Mouse (Mus musculus): ENCODE data around the gene Gm9844.
"Not testable (repeated sequence)": the region's sequence is repeated elsewhere in the genome, so short reads cannot be mapped to it uniquely, and the experiment has no call there.

Gene Gm9844

DNA sequence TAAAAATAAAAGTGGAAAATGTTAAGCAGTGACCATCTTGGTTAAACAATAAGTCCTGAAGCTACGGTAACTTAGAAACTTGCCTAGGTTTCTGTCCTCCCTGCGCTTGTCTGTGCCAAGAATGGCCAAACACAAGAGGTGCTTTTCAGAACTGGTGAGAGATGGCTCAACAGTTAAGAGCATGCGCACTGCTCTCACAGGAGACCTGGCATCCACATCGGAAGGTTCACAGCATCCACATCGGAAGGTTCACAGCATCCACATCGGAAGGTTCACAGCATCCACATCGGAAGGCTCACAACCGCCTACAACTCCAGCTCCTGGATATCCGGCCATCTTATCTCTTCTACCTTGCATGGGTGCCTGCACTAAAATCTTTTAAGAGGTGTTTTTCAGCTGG, 16.8 kb upstream of the Gm9844 start:
- Histone ChIP-seq H3K36me3 (ENCODE audit: insufficient read depth, low read length) (0 out of 2 replicates have a peak, but pooled peaks cover 3% of the 10 kb centered on the region), H3K9me3 (ENCODE audit: low read length) (no peaks in the 10 kb centered on the region), H3K27me3 (ENCODE audit: insufficient read depth, low read length) (no peaks in the 10 kb centered on the region), H3K4me1 (replicated peaks; ENCODE audit: low read depth, low read length) (peaks cover 58% of the 10 kb centered on the region), H3K4me3 (replicated peaks; ENCODE audit: low read length) (no peak overlapping the region; the same call in 1 of the 2 replicates)
- TF ChIP-seq POU5F1 (IDR thresholded peaks at IDR 0.05; ENCODE audit: borderline replicate concordance, low read length) (no peak), CTCF (conservative IDR thresholded peaks at IDR 0.05; ENCODE audit: low read length) (no peak), NANOG (IDR thresholded peaks at IDR 0.05; ENCODE audit: borderline replicate concordance, low read length) (no peak)

DNA sequence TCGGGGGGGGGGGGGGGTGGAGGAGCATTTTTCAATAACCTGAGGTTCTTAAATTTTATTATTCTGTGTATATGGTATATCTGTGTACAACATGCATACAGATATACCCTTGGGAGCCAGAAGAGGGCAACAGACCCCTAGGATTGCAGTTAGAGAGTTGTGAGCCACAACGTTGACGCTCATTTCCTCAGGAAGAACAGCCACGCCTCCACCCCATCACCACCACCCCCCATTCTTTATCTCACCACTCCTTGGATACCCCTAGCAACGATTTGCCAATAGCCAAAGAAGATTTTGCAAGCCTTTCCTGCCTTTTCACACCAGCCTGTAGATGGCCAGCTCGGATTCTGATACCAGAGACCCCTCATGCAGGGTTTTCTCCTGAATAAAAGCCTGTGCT, 16.3 kb upstream of the Gm9844 start:
- Histone ChIP-seq H3K4me3 (replicated peaks; ENCODE audit: low read length) (no peak overlapping the region), H3K36me3 (ENCODE audit: insufficient read depth, low read length) (0 out of 2 replicates have a peak, but pooled peaks cover 3% of the 10 kb centered on the region), H3K4me1 (replicated peaks; ENCODE audit: low read depth, low read length) (peaks cover 58% of the 10 kb centered on the region), H3K9me3 (ENCODE audit: low read length) (no peaks in the 10 kb centered on the region), H3K27me3 (ENCODE audit: insufficient read depth, low read length) (no peaks in the 10 kb centered on the region)
- TF ChIP-seq CTCF (conservative IDR thresholded peaks at IDR 0.05; ENCODE audit: low read length) (peak; percentile 36), POU5F1 (IDR thresholded peaks at IDR 0.05; ENCODE audit: borderline replicate concordance, low read length) (no peak)

DNA sequence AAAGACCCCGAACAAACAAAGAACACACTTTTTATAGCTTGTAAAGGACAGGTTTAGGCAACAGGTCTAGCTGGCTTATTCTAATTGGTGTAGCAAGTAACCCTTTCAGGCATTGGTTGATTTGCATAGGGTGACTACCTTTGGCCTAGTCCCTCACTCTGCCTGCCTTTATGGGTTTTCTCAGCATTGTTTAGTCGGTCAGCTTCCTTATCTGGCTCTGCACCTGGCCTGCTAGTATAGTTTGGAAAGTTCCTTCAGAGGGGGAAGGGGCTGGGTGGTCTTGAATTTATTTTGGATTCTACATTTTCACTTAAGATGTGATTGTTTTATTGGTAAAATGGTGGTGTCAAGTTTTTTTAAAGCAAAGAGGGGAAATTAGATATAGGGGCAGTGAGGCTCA, 15.4 kb upstream of the Gm9844 start:
- H3K4me3 ChIP-seq (replicated peaks; ENCODE audit: low read length); H3K9me3 ChIP-seq (ENCODE audit: low read length); H3K36me3 ChIP-seq (ENCODE audit: insufficient read depth, low read length); H3K27me3 ChIP-seq (ENCODE audit: insufficient read depth, low read length): not testable (repeated sequence)
- peaks cover 56% of the 10 kb centered on the region for H3K4me1 ChIP-seq (replicated peaks; ENCODE audit: low read depth, low read length)

DNA sequence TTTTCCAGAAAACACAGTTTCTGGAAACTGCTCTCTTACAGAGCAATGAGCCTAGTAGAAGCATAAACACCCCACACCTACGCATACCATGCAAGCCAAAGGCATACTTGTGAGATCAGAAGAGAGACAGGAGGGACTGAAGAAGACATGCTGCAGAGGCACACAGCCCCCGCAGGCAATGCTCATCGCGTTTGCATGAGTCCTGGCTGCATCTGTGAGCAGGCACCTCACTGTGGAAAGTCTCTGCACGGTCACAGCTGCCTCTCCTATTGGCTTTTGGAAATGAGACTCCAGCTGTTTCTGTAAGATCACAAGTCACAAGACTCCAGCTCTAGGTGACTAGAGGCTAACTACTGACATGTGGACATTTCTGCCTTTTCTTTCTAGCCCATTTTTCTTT, 11.9 kb upstream of the Gm9844 start:
- H3K4me3 ChIP-seq (replicated peaks; ENCODE audit: low read length), result peak overlapping the region; percentile 71
- H3K4me1 ChIP-seq (replicated peaks; ENCODE audit: low read depth, low read length), result peaks cover 81% of the 10 kb centered on the region
- no peaks in the 10 kb centered on the region for H3K27me3 ChIP-seq (ENCODE audit: insufficient read depth, low read length)
- 0 out of 2 replicates have a peak, but pooled peaks cover 3% of the 10 kb centered on the region for H3K36me3 ChIP-seq (ENCODE audit: insufficient read depth, low read length)
- no peaks in the 10 kb centered on the region for H3K9me3 ChIP-seq (ENCODE audit: low read length)
- TF ChIP-seq CTCF (conservative IDR thresholded peaks at IDR 0.05; ENCODE audit: low read length) (no peak), POU5F1 (IDR thresholded peaks at IDR 0.05; ENCODE audit: borderline replicate concordance, low read length) (no peak), NANOG (IDR thresholded peaks at IDR 0.05; ENCODE audit: borderline replicate concordance, low read length) (no peak)

DNA sequence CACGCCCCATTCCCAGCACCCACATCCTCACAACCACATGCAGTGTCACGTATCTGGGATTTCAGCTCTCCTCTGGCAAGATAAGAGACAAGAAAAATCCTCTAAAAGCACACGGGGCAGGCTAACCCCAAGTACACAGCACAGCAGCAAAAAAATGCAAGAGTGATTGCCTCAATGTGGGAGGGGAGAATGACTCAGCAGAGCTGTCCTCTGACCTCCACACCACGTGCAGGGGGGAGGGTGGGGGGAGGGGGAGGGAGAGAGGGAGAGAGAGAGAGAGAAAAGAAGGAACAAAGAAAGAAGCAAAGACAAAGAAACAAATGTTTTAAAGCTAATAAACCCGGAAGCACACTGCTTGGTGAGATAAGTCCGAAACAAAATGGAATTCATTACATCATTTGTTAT, 11.1 kb upstream of the Gm9844 start:
- H3K4me3 ChIP-seq (replicated peaks; ENCODE audit: low read length), result peak overlapping the region; percentile 71
- no peaks in the 10 kb centered on the region for H3K9me3 ChIP-seq (ENCODE audit: low read length)
- H3K27me3 ChIP-seq (ENCODE audit: insufficient read depth, low read length), result no peaks in the 10 kb centered on the region
- no peak for TF ChIP-seq CTCF (conservative IDR thresholded peaks at IDR 0.05; ENCODE audit: low read length)
- no peak for TF ChIP-seq NANOG (IDR thresholded peaks at IDR 0.05; ENCODE audit: borderline replicate concordance, low read length)
- TF ChIP-seq POU5F1 (IDR thresholded peaks at IDR 0.05; ENCODE audit: borderline replicate concordance, low read length), result no peak
- peaks cover 81% of the 10 kb centered on the region for H3K4me1 ChIP-seq (replicated peaks; ENCODE audit: low read depth, low read length)
- 0 out of 2 replicates have a peak, but pooled peaks cover 3% of the 10 kb centered on the region for H3K36me3 ChIP-seq (ENCODE audit: insufficient read depth, low read length)

DNA sequence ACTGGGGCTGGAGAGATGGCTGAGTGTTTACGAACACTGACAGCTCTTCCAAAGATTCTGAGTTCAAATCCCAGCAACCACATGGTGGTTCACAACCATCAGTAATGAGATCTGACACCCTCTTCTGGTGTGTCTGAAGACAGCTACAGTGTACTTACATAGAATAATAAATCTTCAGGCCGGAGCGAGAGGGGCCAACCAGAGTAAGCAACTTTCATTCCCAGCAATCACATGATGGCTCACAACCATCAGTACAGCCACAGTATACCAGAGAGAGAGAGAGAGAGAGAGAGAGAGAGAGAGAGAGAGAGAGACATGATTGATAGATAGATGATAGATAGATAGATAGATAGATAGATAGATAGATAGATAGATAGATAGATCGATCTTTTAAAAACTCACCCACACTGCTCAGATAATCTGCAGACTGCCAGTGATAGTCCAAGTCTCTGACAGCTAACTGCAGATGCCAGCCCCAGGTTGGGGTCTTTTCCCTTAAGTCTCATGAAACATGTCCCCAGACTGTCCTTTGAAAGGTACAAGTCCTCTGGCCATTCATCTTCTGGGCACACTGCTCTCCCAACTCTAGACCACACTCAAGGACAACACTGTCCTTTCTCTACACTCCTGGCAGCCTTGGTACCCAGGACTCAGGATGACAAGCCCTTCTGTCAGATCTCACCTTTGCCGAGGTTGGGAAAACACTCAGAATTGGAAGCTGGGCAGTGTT, 10.3 kb upstream of the Gm9844 start:
- Histone ChIP-seq H3K27me3 (ENCODE audit: insufficient read depth, low read length) (no peaks in the 10 kb centered on the region), H3K4me3 (replicated peaks; ENCODE audit: low read length) (peak overlapping the region; percentile 71), H3K9me3 (ENCODE audit: low read length) (no peaks in the 10 kb centered on the region), H3K4me1 (replicated peaks; ENCODE audit: low read depth, low read length) (peaks cover 81% of the 10 kb centered on the region), H3K36me3 (ENCODE audit: insufficient read depth, low read length) (0 out of 2 replicates have a peak, but pooled peaks cover 3% of the 10 kb centered on the region)
- TF ChIP-seq CTCF (conservative IDR thresholded peaks at IDR 0.05; ENCODE audit: low read length), result no peak
- TF ChIP-seq NANOG (IDR thresholded peaks at IDR 0.05; ENCODE audit: borderline replicate concordance, low read length), result no peak
- TF ChIP-seq POU5F1 (IDR thresholded peaks at IDR 0.05; ENCODE audit: borderline replicate concordance, low read length), result no peak

DNA sequence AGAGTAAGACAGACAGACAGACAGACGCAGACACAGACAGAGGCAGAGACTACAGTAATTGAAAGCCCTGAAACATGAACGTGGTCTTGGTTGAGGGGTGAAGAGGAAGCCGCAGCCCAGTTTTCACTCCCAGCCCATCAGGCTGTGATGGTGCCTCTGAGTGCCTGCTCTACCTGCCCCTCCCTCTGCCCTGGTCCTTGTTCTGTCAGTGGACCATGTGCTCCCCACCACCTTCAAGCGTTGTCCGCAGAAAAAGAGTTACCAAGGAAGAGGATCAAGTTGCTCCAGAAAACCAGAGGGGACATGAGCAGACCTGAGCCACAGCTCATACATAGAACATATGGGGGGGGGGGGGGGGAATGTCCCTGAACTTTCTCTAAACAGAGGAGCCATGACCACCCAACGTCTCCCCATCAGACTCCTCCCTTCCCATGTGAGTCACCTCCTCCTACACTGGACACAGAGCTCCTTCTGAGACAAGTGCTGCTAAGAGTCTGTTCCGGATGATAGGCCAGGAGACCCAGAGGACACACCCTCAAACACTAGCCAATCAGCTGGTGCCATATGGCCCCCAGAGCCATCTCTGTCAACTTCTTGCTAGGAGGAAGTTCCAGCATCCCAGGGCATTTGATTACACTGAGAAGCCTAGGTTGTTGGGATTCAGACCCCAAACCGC, 9.3 kb upstream of the Gm9844 start:
- Histone ChIP-seq H3K4me1 (replicated peaks; ENCODE audit: low read depth, low read length) (peaks cover 83% of the 10 kb centered on the region), H3K27me3 (ENCODE audit: insufficient read depth, low read length) (no peaks in the 10 kb centered on the region), H3K4me3 (replicated peaks; ENCODE audit: low read length) (peak overlapping the region; percentile 71), H3K9me3 (ENCODE audit: low read length) (no peaks in the 10 kb centered on the region), H3K36me3 (ENCODE audit: insufficient read depth, low read length) (no peaks in the 10 kb centered on the region)
- TF ChIP-seq POU5F1 (IDR thresholded peaks at IDR 0.05; ENCODE audit: borderline replicate concordance, low read length) (no peak), NANOG (IDR thresholded peaks at IDR 0.05; ENCODE audit: borderline replicate concordance, low read length) (no peak), CTCF (conservative IDR thresholded peaks at IDR 0.05; ENCODE audit: low read length) (no peak)

DNA sequence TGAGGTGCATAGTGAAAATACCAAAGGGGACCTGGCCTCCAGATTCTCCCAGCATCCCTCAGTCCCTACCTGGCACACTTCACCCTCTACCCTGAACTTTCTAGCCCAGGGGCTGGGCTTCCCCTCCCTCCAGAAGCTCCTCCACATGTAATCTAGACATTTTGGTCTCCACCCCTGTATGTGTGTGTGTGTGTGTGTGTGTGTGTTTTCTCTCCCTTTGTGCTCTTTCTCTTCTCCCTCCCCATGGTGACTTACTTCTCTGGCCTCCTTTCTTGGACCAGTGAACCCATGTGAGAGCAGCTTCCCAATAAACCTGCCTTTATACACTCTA, 8.8 kb upstream of the Gm9844 start:
- Histone ChIP-seq H3K4me1 (replicated peaks; ENCODE audit: low read depth, low read length) (peaks cover 88% of the 10 kb centered on the region), H3K9me3 (ENCODE audit: low read length) (no peaks in the 10 kb centered on the region), H3K4me3 (replicated peaks; ENCODE audit: low read length) (peak overlapping the region; percentile 71), H3K27me3 (ENCODE audit: insufficient read depth, low read length) (no peaks in the 10 kb centered on the region), H3K36me3 (ENCODE audit: insufficient read depth, low read length) (no peaks in the 10 kb centered on the region)
- TF ChIP-seq POU5F1 (IDR thresholded peaks at IDR 0.05; ENCODE audit: borderline replicate concordance, low read length) (no peak), CTCF (conservative IDR thresholded peaks at IDR 0.05; ENCODE audit: low read length) (no peak), NANOG (IDR thresholded peaks at IDR 0.05; ENCODE audit: borderline replicate concordance, low read length) (no peak)

DNA sequence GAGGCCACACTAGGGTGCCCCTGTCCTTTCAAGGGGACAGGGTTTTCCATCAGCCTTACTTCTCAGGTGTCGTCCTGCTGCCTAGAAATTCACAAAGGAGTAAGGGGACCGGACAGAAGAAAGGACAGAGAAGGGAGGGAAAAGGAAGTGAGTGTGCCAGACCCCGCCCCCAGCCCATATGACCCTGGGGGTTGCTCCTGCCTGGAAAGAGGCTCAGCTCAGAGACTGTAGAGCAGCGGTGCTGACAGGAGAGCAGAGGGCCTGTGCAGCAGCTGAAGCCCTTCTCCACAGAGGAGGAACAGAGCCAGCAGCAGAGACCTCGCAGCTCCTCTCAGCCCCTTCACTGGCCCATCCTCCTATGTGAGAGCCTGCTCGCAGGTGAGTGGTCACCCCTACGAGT, 8.3 kb upstream of the Gm9844 start:
- Histone ChIP-seq H3K4me1 (replicated peaks; ENCODE audit: low read depth, low read length) (peaks cover 87% of the 10 kb centered on the region), H3K27me3 (ENCODE audit: insufficient read depth, low read length) (no peaks in the 10 kb centered on the region), H3K36me3 (ENCODE audit: insufficient read depth, low read length) (no peaks in the 10 kb centered on the region), H3K4me3 (replicated peaks; ENCODE audit: low read length) (peak overlapping the region; percentile 71), H3K9me3 (ENCODE audit: low read length) (no peaks in the 10 kb centered on the region)
- no peak for TF ChIP-seq POU5F1 (IDR thresholded peaks at IDR 0.05; ENCODE audit: borderline replicate concordance, low read length)
- TF ChIP-seq CTCF (conservative IDR thresholded peaks at IDR 0.05; ENCODE audit: low read length), result no peak
- no peak for TF ChIP-seq NANOG (IDR thresholded peaks at IDR 0.05; ENCODE audit: borderline replicate concordance, low read length)

All from E14TG2a.4 (cell line).